Mouse (Mus musculus) heart, adult 2 months (tissue): Measurements from ENCODE around the gene Camta1. TPM values are rescaled to one million over a fixed set of nuclear protein-coding genes. Genes with fewer than 3 reads are reported as not detected.

Source experiments
- DNase-seq, 2 experiments: peaks; one replicate each; pipeline ENCODE4 v3.0.0; 2021
- H3K27ac ChIP-seq: fragments of 200-600 bp; 2 replicates; pipeline ENCODE4 v1.8.1; 2022
- H3K27me3 ChIP-seq: fragments of 200-500 bp; 2 replicates; pipeline ENCODE4 v1.6.1; 2012; ENCODE audit warnings: mild to moderate bottlenecking, low read length, inconsistent platforms, mixed read lengths; ENCODE audit not compliant: control insufficient read depth, insufficient read depth
- H3K36me3 ChIP-seq: fragments of 200-500 bp; 2 replicates; pipeline ENCODE4 v1.6.1; 2012; ENCODE audit warnings: low read length, inconsistent platforms; ENCODE audit not compliant: control insufficient read depth, insufficient read depth
- H3K4me1 ChIP-seq: fragments of 200-500 bp; 2 replicates; pipeline ENCODE4 v1.6.1; 2011; ENCODE audit warnings: low read length; ENCODE audit not compliant: control insufficient read depth, insufficient read depth
- H3K4me3 ChIP-seq: fragments of 200-600 bp; 2 replicates; pipeline ENCODE4 v1.8.1; 2022
- H3K79me2 ChIP-seq: fragments of 200-500 bp; replicated peaks from 2 replicates; pipeline ENCODE4 v1.6.1; 2012; ENCODE audit warnings: mild to moderate bottlenecking, inconsistent platforms, low read length, moderate library complexity, mixed read lengths; ENCODE audit not compliant: control insufficient read depth, insufficient read depth
- H3K9ac ChIP-seq: fragments of 200-500 bp; 2 replicates; pipeline ENCODE4 v1.6.1; 2012; ENCODE audit warnings: low read depth, mild to moderate bottlenecking, control low read depth, inconsistent platforms, low read length, mixed read lengths
- CTCF ChIP-seq: fragments of 200-600 bp; IDR thresholded peaks from 2 replicates; pipeline ENCODE4 v1.8.1; 2022; ENCODE audit warnings: antibody characterized with exemption, mild to moderate bottlenecking, moderate library complexity
- EP300 ChIP-seq: fragments of 200-500 bp; IDR thresholded peaks from 2 replicates; pipeline ENCODE4 v1.6.1; 2011; ENCODE audit warnings: low read depth, low read length, control low read depth; ENCODE audit not compliant: insufficient read depth
- POLR2A ChIP-seq: fragments of 200-500 bp; IDR thresholded peaks from 2 replicates; pipeline ENCODE4 v1.6.1; 2011; ENCODE audit warnings: mild to moderate bottlenecking, low read depth, low read length, control low read depth; ENCODE audit not compliant: insufficient read depth
- WGBS: fragments of 180-500 bp; shearing (Covaris S2); methylation state at CpG from one replicate; pipeline ENCODE4 v1.1.7; 2018; 5-methylcytosine and 5-hydroxymethylcytosine counted together
- intact Hi-C: fragments of 180-260 bp; cut with DNase I; formaldehyde crosslinking; loops from one replicate; pipeline ENCODE4 v1.15.1; 2025
- polyA plus RNA-seq: library from polyadenylated mRNA; depleted of rRNA; stranded (reverse); fragments of >200 nt; gene quantifications from 2 replicates; pipeline ENCODE4 v1.2.3, GENCODE M21; 2012
- total RNA-seq, 2 experiments: library from RNA; stranded (reverse); gene quantifications; 2 replicates each; pipeline ENCODE4 v1.2.3; 2021

Gene Camta1
- total and polyA plus RNA-seq, 3 experiments: 39.4 to 234 (median 208) TPM

GRCm38 (mm10) chr4:151851179-151851578 is 10.5 kb downstream of the Camta1 start:
- TF ChIP-seq POLR2A (no peak), EP300 (0 out of 2 replicates have a peak, but pooled peaks have one; percentile 20), CTCF (peak; percentile 86)
- intact Hi-C loops: loop anchor here (5.0 kb wide), 2 partner anchors 369 to 694 kb away; no protein-coding TSS in a partner anchor
- H3K27ac ChIP-seq: peak overlapping the region; percentile 62

GRCm38 (mm10) chr4:151842591-151842990 is 19.1 kb downstream of the Camta1 start:
- peaks cover 11% of the 10 kb centered on the region for H3K79me2 ChIP-seq
- no peak overlapping the region for H3K4me3 ChIP-seq
- intact Hi-C loops: no loop called here
- H3K4me1 ChIP-seq: peaks cover 17% of the 10 kb centered on the region
- WGBS: 63% methylated on average over 2 of the region's 2 CpGs
- no peak overlapping the region for H3K9ac ChIP-seq
- DNase-seq: no peak
- TF ChIP-seq CTCF (no peak), POLR2A (no peak), EP300 (no peak)
- no peaks in the 10 kb centered on the region for H3K27me3 ChIP-seq
- H3K27ac ChIP-seq: no peak overlapping the region
- H3K36me3 ChIP-seq: peaks cover 5% of the 10 kb centered on the region

More at GRCm38 (mm10) chr4:151851179-151851578, 10.5 kb downstream of the Camta1 start:
- DNase-seq: peak; percentile 30 to 57
- WGBS: 23% methylated on average over 2 of the region's 2 CpGs
- Histone ChIP-seq H3K4me3 (no peak overlapping the region), H3K27me3 (no peaks in the 10 kb centered on the region), H3K9ac (no peak overlapping the region), H3K4me1 (peaks cover 13% of the 10 kb centered on the region), H3K79me2 (peaks cover 13% of the 10 kb centered on the region), H3K36me3 (peaks cover 20% of the 10 kb centered on the region)

- no peak overlapping the region for H3K27ac ChIP-seq
- no peaks in the 10 kb centered on the region for H3K27me3 ChIP-seq
- H3K79me2 ChIP-seq: peaks cover 6% of the 10 kb centered on the region
- no peak for TF ChIP-seq POLR2A
- no peak for DNase-seq
- WGBS: 62% methylated on average over 2 of the region's 2 CpGs
- peaks cover 14% of the 10 kb centered on the region for H3K4me1 ChIP-seq
- H3K4me3 ChIP-seq: no peak overlapping the region
- no peak overlapping the region for H3K9ac ChIP-seq
- H3K36me3 ChIP-seq: peaks cover 8% of the 10 kb centered on the region
- intact Hi-C loops: no loop called here
Observed at GRCm38 (mm10) chr4:151838518-151838917, 23.2 kb downstream of the Camta1 start.

- Histone ChIP-seq H3K9ac (no peak overlapping the region), H3K4me3 (no peak overlapping the region), H3K27me3 (no peaks in the 10 kb centered on the region), H3K4me1 (peaks cover 12% of the 10 kb centered on the region), H3K79me2 (peaks cover 4% of the 10 kb centered on the region; the same call in 1 of the 2 replicates), H3K27ac (no peak overlapping the region), H3K36me3 (peaks cover 8% of the 10 kb centered on the region)
- TF ChIP-seq CTCF (no peak), EP300 (no peak), POLR2A (no peak)
- intact Hi-C loops: no loop called here
- 90% methylated on average over 3 of the region's 3 CpGs for WGBS
- no peak for DNase-seq
Observed at GRCm38 (mm10) chr4:151835860-151836259, 25.8 kb downstream of the Camta1 start.

- Histone ChIP-seq H3K27ac (no peak overlapping the region), H3K9ac (no peak overlapping the region), H3K27me3 (no peaks in the 10 kb centered on the region), H3K79me2 (peaks cover 4% of the 10 kb centered on the region; the same call in 1 of the 2 replicates), H3K4me1 (peaks cover 9% of the 10 kb centered on the region), H3K36me3 (peaks cover 7% of the 10 kb centered on the region), H3K4me3 (no peak overlapping the region)
- DNase-seq: no peak
- 95% methylated on average over 10 of the region's 10 CpGs for WGBS
- intact Hi-C loops: no loop called here
- no peak for TF ChIP-seq CTCF
- TF ChIP-seq EP300: no peak
- no peak for TF ChIP-seq POLR2A
Observed at GRCm38 (mm10) chr4:151834536-151834935, 27.1 kb downstream of the Camta1 start.

GRCm38 (mm10) chr4:151833940-151834449 is 27.7 kb downstream of the Camta1 start:
- intact Hi-C loops: no loop called here
- no peaks in the 10 kb centered on the region for H3K27me3 ChIP-seq
- H3K36me3 ChIP-seq: peaks cover 4% of the 10 kb centered on the region
- peaks cover 4% of the 10 kb centered on the region; the same call in 1 of the 2 replicates for H3K79me2 ChIP-seq
- no peak overlapping the region for H3K4me3 ChIP-seq
- DNase-seq: no peak
- H3K4me1 ChIP-seq: peaks cover 8% of the 10 kb centered on the region
- TF ChIP-seq EP300 (no peak), POLR2A (no peak), CTCF (no peak)
- H3K27ac ChIP-seq: no peak overlapping the region
- WGBS: 80% methylated on average over 7 of the region's 7 CpGs
- no peak overlapping the region for H3K9ac ChIP-seq
